Mouse (Mus musculus) skeletal muscle tissue, adult 2 months (tissue): ENCODE data around the gene Kcna7.
A peak's percentile ranks its signal among the peaks of the same experiment; 100 is the strongest.
"Not testable (repeated sequence)": the region's sequence is repeated elsewhere in the genome, so short reads cannot be mapped to it uniquely, and the experiment has no call there.

Source experiments
- DNase-seq: peaks from one replicate; pipeline ENCODE4 v3.0.0-alpha.2; 2012; ENCODE audit warnings: low read depth, low spot score

Kcna7 gene

DNA sequence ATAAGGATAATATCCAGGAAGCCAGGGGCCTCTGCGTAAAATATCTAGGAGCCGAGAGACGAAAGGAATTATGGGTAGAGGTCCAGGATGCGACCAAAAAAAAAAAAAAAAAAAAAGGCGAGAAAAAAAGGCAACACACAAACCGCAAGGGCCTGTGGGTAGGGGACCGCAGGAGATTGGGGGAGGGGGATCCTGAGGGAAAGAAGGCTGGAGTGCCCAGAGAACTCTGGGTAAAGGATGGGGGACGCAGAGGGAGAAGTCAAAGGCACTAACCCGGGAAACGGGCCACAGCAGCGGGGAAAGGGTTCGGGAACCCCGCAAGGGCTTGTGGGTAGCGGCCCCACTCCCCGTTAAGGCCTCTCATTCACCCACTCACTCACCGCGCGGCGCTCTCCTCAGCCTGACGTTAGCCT is 10.3 kb upstream of the Kcna7 start:
- no peak for DNase-seq

DNA sequence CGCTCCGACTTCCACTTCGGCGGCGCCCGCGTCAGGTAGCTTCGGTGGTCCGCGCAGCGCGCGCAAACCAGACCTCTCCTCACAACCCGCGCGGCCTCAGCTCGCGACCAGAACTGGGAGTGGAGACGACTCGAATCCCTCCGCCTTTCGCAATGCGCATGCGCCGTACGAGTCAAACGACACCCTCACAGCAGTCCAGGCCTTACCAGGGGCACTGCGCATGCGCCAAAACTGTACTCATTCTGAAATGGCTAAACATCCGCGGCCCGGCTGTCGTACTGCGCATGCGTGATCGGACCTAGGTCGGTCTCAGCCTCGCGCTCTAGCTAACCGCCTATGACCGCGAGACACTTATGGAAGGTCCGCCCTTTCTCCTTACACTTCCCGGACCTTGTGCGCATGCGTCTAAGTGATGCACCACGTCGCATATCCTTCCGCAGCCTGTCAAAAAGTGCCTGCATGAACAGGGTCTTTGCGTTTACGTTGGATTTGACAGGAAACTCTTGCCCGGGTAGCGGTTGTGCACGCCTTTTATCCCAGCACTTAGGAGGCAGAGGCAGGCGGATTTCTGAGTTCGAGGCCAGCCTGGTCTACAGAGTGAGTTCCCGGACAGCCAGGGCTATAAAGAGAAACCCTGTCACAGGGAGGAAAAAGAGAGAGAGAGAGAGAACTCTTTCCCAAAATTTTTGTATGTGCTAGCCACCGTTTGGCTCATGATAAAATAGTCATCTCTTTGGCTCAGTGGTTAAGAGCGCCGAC is 9.7 kb upstream of the Kcna7 start, which contains the start of gene Snrnp70:
Gene Snrnp70 (minus strand): TSS at position 165 of the 759 bp plus-strand sequence.
- peak; percentile 100 for DNase-seq

DNA sequence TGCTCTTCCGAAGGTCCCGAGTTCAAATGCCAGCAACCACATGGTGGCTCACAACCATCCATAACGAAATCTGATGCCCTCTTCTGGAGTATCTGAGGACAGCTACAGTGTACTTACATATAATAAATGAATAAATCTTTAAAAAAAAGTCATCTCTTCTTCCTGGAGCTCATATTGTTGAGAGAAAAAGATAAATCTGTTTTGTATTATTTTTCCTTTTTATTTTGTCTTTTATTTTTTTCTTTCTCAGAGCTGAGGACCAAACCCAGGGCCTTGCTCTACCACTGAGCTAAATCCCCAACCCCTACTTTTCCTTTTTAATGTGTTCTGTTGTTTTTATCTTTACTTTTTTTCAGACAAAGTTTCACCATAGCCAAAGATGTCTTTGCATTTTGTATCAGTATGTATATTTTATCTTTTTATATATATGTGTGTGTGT is 9.1 kb upstream of the Kcna7 start:
- not testable (repeated sequence) for DNase-seq

DNA sequence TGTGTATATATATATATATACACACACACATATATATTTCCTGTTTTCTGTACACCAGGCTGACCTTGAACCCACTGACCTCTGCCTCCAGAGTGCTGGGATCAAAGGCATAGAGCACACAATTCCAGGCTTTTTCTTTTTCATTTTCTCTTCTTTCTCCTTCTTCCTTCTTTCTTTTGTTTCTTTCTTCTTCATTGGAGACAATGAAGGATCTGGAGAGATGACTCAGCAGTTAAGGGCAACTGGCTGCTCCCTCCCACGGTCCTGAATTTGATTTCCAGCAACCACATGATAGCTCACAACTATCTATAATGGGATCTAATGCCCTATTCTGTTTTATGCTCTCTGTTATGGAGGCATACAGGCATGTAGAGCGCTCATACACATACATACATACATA is 8.7 kb upstream of the Kcna7 start:
- DNase-seq = no peak

DNA sequence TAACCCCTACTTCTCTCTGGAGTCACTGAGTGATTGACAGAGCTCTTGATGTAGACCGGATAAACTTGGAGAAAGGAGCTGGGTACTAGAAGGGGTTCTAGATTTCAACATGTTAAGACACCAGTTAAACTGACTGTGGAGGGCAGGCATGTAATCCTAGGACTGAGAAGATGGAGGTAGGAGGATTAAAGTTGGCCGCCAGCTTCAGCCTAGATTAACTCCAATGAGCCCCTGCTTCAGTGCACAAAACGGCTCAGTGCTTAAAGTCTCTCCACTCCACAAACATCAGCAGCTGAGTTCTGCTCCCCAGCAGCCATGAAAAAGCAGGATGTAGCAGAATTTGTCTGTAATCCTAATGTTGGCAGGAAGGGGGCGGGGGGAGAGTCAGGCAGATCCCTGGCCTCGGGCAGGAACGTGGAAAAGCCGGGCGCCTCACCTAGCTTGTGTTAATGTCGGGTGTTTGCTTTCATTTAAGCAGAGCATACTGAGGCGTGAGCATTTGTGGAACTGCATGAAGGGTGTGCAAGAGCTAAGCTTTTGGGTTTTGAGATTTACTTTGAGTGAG is 3.9 kb upstream of the Kcna7 start:
- DNase-seq = no peak

DNA sequence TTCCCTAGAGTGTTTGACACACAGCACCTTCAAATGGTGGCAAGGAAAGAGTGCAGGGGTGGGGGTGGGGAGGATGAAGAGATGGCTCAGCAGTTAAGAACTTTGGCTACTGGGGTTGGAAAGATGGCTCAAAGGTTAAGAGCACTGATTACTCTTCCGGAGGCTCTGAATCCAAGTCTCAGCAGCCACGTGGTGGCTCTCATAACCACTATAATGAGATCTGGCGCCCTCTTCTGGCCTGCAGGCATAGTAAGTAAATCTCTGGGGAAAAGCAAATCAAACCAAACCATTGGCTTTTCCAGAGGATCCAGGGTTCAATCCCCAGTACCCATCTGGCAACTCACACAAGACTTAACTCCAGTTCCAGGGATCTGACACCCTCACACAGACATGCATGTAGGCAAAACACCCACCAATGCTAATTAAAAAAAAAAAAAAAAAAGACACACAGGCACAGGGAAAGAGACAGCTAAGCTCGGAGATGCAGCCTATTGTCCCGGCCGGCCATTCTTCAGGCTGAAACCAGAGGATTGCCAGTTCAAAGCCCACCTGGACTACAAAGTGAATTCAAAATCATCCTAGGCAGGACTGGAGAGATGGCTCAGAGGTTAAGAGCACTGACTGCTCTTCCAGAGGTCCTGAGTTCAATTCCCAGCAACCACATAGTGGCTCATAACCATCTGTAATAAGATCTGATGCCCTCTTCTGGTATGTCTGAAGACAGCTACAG is 1.8 kb upstream of the Kcna7 start:
- DNase-seq = peak; percentile 65

DNA sequence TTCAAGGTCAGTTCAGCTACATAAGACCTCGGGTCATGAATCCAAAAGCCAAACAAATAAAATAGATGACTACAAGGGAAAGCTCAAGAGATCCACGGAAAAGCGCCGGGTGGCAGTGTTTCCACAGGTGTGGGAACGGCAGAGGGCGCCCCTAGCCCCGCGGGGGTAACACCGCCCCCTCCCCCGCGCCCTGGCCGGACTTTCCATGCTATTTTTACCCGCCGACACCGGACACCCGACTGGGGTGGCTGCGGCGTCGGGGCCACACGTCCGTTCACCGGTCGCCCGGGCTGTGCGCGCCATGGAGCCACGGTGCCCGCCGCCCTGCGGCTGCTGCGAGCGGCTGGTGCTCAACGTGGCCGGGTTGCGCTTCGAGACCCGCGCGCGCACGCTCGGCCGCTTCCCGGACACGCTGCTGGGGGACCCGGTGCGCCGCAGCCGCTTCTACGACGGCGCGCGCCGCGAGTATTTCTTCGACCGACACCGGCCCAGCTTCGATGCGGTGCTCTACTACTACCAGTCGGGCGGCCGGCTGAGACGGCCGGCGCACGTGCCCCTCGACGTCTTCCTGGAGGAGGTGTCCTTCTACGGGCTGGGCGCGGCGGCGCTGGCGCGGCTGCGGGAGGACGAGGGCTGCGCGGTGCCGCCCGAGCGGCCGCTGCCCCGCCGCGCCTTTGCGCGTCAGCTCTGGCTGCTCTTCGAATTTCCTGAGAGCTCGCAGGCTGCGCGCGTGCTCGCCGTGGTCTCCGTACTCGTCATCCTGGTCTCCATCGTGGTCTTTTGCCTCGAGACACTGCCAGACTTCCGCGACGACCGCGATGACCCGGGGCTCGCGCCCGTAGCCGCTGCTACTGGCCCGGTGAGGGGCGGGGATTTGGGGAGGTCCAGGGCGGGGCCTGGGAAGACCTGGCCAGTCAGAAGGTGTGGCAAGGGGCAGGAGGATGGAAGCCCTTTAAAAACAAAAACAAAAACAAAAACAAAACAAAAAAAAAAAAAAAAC is 1.0 kb downstream of the Kcna7 start:
- DNase-seq = peak; percentile 82

DNA sequence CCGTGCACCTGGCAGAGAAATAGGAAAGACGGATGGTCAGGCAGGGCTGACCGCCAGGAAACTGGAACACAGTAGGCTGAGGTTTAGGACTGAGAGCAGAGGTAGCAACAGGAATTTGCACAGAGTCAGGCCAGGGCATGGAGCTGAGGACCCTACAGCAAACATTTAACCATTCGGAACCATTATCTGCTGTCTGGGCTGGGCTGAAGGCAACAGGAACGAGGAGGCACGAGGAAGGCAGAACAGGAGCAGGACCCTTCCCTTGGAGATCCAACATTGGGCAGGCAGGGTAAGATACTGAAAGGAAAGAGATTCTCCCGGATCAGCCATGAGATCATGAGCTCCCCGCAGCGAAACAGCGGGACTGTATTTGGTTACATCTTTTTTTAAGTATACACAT is 2.4 kb downstream of the Kcna7 start:
- no peak for DNase-seq

DNA sequence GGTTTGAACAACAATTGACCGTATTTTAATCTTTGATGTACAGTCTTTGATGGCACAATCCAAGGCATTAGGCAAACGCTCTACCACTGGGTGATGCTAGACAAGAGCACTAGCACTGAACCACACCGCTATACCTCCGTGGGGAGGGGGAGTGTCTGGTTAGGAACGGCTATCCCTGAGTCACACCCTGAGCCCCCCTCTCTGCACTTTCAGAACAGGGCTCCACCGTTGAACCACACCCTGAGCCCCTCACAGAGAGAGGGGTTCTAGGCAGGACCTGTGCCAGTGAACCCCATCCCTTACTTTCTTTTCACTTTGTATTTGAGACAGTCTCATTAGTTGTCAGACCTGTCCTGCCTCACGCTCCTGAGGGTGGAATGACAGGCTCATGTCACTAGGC is 2.9 kb downstream of the Kcna7 start:
- no peak for DNase-seq

DNA sequence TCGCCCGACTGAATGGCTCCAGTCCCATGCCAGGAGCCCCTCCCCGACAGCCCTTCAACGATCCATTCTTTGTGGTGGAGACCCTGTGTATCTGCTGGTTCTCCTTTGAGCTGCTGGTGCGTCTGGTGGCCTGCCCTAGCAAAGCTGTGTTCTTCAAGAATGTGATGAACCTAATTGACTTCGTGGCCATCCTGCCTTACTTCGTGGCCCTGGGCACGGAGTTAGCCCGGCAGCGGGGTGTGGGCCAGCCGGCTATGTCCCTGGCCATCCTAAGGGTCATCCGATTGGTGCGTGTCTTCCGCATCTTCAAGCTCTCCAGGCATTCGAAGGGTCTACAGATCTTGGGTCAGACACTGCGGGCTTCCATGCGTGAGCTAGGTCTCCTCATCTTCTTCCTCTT is 3.5 kb downstream of the Kcna7 start:
- no peak for DNase-seq

DNA sequence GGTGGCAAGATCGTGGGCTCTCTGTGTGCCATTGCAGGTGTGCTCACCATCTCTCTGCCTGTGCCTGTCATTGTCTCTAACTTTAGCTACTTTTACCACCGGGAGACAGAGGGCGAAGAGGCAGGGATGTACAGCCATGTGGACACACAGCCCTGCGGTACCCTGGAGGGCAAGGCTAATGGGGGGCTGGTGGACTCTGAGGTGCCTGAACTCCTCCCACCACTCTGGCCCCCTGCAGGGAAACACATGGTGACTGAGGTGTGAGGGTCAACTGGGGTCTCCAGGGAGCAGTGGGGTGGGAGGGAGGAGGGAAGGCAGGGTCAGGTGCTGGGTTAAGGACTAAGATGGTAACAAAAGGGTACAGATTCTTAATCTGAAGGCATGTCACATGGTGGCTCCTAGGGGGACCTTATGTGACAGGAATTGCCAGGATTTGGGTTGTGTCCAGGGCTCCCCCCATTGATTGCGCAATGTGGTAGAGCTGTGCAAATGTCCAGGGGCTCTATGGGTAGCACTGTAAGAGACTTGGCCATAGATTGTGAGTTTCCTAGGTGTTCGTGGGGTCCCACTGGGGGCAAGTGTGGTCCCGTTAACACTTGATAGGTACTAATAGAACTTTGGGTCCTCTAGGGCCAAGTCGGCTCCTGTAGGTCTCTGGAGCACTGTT is 4.2 kb downstream of the Kcna7 start:
- no peak for DNase-seq

DNA sequence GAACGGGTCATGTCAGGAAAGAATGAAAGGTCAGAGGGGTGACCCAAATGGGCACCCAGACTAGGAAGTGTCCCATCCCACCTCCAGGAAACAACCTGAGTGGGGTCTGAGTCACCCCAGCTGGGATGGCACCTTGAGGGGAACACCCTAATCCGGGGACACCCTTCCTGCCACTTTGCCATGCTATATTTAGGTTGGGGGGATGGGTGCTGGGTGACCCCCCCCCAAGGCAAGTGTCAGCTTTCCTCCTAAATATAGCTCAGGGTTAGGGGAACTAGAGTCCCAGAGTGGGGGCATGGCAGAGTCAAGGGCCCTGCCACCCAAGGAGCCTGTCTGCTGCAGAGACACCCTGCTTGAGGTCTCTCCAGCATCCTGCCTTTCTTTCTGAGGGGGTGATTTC is 7.0 kb downstream of the Kcna7 start:
- DNase-seq = peak; percentile 84

DNA sequence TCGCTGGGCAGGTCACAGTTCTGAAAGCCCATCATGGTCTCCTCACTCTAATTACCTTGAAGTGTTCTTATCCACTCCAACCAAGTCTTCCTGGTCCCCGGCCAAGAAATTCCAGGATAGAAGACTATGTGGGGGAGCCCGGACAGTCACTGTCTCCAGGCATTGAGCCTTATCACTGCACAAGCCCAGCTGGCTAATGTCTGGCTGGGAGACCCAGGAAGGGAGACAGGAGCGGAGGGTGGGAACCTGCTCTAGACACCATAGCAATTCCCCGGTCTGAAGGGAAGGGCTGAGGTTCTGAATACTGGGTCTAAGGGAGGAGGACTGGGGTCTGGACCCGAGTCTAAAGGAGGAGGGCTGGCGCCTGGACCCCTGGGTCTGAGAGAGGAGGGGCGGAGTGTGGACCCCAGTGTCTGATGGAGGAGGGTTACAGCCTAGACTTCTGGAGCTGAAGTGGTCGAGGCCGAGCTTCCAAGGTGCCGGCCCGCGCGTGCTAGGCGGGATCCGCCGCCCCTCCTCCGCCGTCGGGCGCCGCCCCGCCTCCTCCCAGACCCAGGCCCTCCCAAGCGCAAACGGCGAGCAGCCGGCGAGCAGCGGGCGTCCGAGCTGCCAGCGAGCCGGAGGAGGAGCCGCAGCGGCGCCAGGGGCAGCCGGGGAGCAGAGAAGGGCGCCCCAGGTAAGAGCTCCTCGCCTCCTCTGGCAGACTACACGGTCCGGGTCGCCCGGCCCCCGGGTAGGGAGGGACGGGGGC is 7.8 kb downstream of the Kcna7 start, which contains the start of gene Ntf5:
Gene Ntf5 (plus strand): TSS at position 583 of the 751 bp plus-strand sequence.
- no peak for DNase-seq

DNA sequence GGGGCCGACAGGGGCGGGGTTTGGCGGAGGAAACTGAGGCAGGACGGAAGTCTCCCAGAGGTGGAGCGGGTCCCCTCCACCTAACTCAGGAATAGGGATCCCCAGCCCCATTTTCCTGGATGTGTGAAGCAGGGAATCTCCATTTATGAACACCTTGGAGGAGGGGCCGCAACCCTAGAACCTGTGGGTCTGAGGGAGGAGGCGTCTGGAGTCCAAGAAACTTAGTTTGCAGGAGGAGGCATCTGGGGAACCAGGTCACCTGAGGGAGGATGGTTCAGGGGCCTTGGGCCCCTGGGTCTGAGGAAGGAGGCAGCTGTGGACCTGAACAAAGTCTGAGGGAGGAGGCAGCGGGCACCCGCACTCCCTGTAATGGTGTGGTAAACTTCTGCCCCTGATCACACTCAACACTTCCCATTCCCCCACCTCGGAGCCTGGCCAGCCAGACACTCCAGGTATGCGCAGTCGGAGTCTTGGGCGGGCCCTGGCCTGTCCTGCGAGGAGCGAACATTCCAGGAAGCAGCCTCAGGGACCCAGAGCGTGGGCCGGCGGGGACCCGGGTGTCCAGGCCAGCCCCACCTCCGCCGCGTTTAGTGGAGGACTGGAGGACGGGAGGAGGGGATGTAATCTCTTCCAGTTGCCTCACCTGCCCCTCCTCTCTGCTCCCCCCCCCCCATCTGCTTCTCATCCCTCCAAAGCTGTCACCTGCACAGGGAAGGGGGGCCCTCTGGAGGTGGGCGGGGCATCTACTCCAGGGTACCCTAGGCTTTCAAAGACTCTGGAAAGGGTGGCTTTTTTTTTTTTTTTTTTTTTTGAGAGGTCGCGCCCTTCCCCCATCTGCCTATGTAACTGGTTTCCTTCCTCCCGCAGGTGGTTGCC is 8.6 kb downstream of the Kcna7 start:
- no peak for DNase-seq

DNA sequence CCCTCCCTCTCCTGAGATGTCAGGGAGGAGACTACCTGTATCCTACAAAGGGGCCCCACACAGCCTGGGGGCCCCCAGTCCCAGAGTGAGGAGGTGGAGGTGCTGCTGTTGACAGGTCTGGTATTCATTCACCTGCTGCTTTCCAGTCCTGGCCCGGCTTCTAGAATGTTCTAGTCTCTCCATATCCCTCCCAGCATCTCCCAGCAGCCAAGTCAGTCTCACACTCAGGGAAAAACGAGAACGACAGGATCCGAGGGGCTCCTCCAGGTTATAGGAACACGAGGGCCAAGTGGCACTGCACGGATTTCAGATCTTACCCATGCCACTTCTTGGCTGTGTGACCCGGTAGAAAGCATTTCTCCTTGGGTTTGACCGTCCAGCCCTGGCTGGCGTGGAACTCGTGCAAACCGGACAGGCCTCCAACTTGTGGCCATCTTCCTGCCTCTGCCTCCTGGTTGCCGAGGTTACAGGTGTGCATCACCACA is 9.3 kb downstream of the Kcna7 start:
- no peak for DNase-seq

DNA sequence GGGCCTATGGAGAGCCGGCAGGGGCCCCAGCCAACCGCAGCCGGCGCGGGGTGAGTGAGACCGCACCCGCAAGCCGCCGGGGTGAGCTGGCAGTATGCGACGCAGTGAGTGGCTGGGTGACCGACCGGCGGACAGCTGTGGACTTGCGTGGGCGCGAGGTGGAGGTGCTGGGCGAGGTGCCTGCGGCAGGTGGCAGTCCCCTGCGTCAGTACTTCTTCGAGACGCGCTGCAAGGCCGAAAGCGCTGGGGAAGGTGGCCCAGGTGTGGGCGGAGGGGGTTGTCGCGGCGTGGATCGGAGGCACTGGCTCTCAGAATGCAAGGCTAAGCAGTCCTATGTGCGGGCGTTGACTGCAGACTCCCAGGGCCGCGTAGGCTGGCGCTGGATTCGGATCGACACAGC is 10.2 kb downstream of the Kcna7 start:
- DNase-seq = no peak

DNA sequence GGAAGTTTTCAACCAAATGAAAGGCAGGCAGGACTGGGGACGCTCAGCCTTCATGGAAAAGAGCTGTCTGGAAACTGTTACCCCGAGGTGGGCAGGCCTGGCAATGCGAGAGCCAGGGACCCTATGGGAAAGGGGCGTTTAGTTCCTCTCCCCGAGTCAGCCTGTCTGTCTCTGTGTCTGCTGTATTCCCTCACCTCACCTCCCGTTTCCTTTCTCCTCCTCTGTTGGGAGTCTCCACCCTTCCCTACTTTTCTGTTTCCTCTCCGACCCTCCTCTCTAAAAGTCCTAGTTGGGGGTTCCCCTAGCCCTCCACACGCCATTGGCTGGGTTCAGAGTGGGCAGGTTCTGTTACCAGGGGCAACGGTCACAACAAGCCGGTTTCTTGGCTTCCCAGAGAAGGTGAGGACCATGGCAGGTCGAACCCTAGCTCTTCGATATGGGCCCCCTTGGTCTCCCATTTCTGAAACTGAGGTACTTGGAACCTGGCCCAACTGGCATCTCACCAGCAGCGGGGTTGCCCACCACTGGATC is 12.6 kb downstream of the Kcna7 start:
- DNase-seq = no peak

DNA sequence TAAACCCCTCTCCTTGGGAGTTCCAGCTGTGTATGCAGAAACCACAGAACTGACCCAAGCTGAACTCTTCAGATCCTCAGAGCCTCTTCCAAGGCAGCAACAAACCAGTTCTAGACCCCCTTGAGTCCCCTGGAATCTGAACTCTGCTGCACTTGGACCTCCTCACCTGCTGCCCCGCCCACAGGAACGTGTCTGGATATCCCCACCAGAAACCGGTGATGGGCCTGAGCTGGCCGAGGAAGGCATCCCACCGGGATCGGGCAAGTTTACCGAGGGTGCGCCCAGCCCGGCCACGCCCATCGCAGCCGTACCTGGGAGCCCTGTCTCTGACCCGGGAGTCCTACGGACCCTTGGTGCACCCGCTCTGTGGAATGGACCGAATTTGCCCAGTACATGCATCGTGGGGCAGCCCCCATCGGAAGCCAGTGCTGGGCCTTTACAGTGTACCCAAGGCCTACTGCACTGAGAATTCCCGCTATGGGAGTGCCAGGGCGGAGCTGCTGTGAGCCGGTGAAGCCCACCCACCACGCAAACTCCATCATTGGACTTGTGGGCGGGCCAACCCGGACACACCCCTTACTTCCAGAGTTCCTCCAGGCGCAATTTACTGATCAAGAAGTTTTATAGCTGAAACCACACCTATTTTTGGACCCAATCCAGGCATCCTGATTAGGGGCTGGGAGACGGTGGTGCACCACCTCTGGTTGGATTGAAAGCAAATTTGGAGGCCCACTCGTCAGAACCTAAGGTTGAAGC is 14.6 kb downstream of the Kcna7 start:
- DNase-seq = no peak
